Mouse (Mus musculus) CH12.LX (cell line): ENCODE data around the gene Ctdspl2.
"Not testable (repeated sequence)": the region's sequence is repeated elsewhere in the genome, so short reads cannot be mapped to it uniquely, and the experiment has no call there.

Experiments used
- CTCF ChIP-seq, 2 experiments: IDR thresholded peaks in 1 of 2; conservative IDR thresholded peaks in 1 of 2; 2 replicates each; pipeline ENCODE4 v1.5.1; 2011 to 2012; ENCODE audit warnings: low read depth in 2 of 2, low read length in 2 of 2, improper control_type of control experiment in 1 of 2, inconsistent platforms in 1 of 2, mild to moderate bottlenecking in 1 of 2, moderate library complexity in 1 of 2
- GABPA ChIP-seq: IDR thresholded peaks from 2 replicates; pipeline ENCODE4 v1.6.1; 2012; ENCODE audit warnings: low read depth, low read length, improper control_type of control experiment, inconsistent platforms; ENCODE audit not compliant: insufficient replicate concordance
- HCFC1 ChIP-seq: IDR thresholded peaks from 2 replicates; pipeline ENCODE4 v1.6.1; 2012; ENCODE audit warnings: low read depth, mild to moderate bottlenecking, inconsistent platforms, low read length, improper control_type of control experiment
- MAFK ChIP-seq: IDR thresholded peaks from 2 replicates; pipeline ENCODE4 v1.6.1; 2011; ENCODE audit warnings: low read length, improper control_type of control experiment; ENCODE audit not compliant: insufficient replicate concordance
- MAX ChIP-seq: IDR thresholded peaks from 2 replicates; pipeline ENCODE4 v1.6.1; 2011; ENCODE audit warnings: low read length, improper control_type of control experiment
- MXI1 ChIP-seq: IDR thresholded peaks from 2 replicates; pipeline ENCODE4 v1.6.1; 2011; ENCODE audit warnings: mild to moderate bottlenecking, low read depth, low read length, improper control_type of control experiment
- PAX5 ChIP-seq: IDR thresholded peaks from 2 replicates; pipeline ENCODE4 v1.6.1; 2012; ENCODE audit warnings: low read length, inconsistent platforms, mixed read lengths
- POLR2A ChIP-seq: IDR thresholded peaks from 2 replicates; pipeline ENCODE4 v1.6.1; 2011; ENCODE audit warnings: low read depth, mild to moderate bottlenecking, improper control_type of control experiment, low read length
- UBTF ChIP-seq: IDR thresholded peaks from 2 replicates; pipeline ENCODE4 v1.6.1; 2012; ENCODE audit warnings: low read depth, mild to moderate bottlenecking, inconsistent platforms, low read length, improper control_type of control experiment, moderate library complexity
- USF1 ChIP-seq: IDR thresholded peaks from 2 replicates; pipeline ENCODE4 v1.6.1; 2014; ENCODE audit warnings: low read depth, mild to moderate bottlenecking, inconsistent platforms, low read length, improper control_type of control experiment
- ZC3H11A ChIP-seq: IDR thresholded peaks from 2 replicates; pipeline ENCODE4 v1.6.1; 2012; ENCODE audit warnings: low read depth, mild to moderate bottlenecking, inconsistent platforms, low read length, improper control_type of control experiment
- ZNF384 ChIP-seq: IDR thresholded peaks from 2 replicates; pipeline ENCODE4 v1.6.1; 2012; ENCODE audit warnings: low read depth, low read length, improper control_type of control experiment, inconsistent platforms

DNA sequence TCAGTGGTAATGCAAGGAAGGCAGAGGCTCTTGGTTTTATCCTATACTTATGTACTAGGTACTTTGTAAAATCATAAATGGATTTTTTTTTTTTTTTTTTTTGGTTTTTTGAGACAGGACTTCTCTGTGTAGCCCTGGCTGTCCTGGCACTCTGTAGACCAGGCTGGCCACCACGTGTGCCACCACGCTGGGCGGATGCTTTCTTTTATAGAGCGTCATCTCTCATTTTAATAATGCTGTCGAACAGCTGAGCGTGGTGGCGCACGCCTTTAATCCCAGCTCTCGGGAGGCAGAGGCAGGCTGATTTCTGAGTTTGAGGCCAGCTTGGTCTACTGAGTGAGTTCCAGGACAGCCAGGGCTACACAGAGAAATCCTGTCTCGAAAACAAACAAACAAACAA is 71.3 kb downstream of the Ctdspl2 start:
- TF ChIP-seq CTCF (conservative IDR thresholded peaks at IDR 0.05 in 1 of 2, IDR thresholded peaks at IDR 0.05 in 1 of 2; ENCODE audit: low read depth in 2 of 2, low read length in 2 of 2); GABPA; USF1; HCFC1; MAFK; UBTF; MAX; ZC3H11A; POLR2A; PAX5; MXI1: not testable (repeated sequence)
- peak; percentile 3; the same call in 1 of the 2 replicates for TF ChIP-seq ZNF384
